Mouse (Mus musculus): Measurements from ENCODE around the gene Hltf.
"Not testable (repeated sequence)": the region's sequence is repeated elsewhere in the genome, so short reads cannot be mapped to it uniquely, and the experiment has no call there.

The Hltf gene

GRCm38 (mm10) chr3:20104318-20104717 is 46.7 kb downstream of the Hltf start:
- in situ Hi-C loops (cut with MboI; ENCODE audit: low sequenced_read_pairs), result no loop called here

- in situ Hi-C loops (cut with MboI; ENCODE audit: low sequenced_read_pairs), result no loop called here
Observed at GRCm38 (mm10) chr3:20104776-20105175, 47.2 kb downstream of the Hltf start.

DNA sequence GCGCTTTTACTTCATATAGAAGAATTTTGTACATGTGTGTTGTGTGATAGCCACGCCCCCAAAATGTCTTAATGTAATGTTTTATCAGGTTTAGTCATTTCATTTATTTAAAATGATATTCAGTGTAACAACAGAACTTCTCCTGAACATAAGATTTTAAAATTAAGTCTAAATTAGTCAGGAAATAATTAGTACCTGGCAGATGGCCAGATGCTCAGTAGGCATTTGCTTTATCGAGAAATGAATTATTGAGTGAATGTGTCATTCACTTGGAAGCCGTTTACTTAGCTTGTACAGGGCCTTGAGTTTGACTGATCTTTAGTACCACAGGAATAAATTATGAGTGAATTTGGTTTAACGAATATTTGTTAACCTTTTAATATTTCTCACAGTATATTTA is 51.3 kb downstream of the Hltf start:
- in situ Hi-C loops (cut with MboI; ENCODE audit: low sequenced_read_pairs), result no loop called here

DNA sequence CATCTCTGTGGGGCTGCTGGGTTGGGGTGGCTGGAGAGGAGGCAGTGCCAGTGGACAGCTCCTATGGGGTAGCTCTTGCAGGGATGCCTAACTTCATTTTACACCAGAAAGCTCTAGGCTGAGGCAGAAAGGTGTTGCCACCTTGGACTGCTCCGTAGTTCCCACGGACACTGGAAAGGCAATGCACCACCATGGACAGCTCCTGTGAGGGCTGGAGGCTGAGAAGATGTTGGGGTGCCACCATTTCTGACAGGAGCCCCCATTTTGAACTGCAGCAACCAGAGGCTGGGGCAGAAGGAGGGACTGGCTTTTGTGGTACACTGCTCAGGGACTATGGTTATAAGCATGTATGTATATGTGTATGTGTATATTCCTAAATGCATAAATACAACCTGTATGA is 54.3 kb downstream of the Hltf start:
- in situ Hi-C loops (cut with MboI; ENCODE audit: low sequenced_read_pairs), result no loop called here

GRCm38 (mm10) chr3:20119044-20119591 is 61.5 kb downstream of the Hltf start:
- in situ Hi-C loops (cut with MboI; ENCODE audit: low sequenced_read_pairs), result no loop called here

GRCm38 (mm10) chr3:20119686-20120244 is 62.2 kb downstream of the Hltf start:
- in situ Hi-C loops (cut with MboI; ENCODE audit: low sequenced_read_pairs), result no loop called here

DNA sequence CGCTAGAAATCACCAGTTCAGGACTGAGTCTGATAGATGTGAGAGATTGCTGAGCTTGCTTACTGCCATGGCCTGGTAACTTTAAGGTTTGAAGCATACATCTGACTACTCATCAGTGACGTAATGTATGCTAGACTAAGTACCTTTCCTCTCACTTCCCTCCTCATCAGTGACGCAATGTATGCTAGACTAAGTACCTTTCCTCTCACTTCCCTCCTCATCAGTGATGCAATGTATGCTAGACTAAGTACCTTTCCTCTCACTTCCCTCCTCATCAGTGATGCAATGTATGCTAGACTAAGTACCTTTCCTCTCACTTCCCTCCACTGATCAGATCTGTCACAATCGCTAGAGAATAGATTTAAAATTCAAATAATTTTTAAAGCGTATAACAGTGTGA is 64.0 kb downstream of the Hltf start:
- in situ Hi-C loops (cut with MboI; ENCODE audit: low sequenced_read_pairs), result not testable (repeated sequence)

DNA sequence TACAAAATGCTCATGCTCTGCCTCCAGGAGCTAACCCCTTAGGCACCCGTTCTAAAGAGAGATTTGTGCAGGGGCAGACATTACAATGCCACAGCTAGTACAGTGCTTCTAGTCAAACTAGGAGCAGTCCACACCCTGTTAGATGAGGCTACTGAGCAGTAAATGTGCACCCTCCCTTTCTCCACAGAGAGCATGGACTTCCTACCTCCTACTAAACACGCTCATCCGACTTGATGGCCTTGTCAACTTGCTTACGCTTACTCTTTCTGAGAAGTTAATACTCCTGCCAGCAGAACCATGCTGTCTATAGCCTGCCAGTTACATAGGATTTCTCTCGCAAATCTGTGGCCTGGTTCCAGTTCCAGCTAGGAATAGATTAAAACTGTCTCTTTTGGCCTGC is 68.0 kb downstream of the Hltf start:
- in situ Hi-C loops (cut with MboI; ENCODE audit: low sequenced_read_pairs), result no loop called here

GRCm38 (mm10) chr3:20127047-20127595 is 69.5 kb downstream of the Hltf start:
- in situ Hi-C loops (cut with MboI; ENCODE audit: low sequenced_read_pairs), result no loop called here

DNA sequence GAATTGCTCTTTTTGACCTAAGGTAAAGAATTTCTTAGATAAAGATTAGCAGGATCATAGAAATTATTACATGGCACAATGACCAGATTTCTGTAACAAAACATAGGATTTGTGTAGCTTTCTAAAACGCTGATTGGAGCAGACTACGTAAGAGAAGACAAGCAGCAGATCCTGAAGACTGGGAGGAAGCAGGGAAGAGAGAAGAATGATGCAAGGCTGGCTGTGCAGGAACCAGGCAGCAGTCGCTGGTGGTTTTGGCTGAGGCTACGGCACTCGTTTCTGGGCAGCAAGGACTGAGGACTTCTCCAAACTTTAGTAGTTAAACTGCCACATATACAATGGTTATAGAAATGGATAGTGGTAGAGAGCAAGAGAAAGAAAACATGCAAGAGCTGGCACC is 71.9 kb downstream of the Hltf start:
- in situ Hi-C loops (cut with MboI; ENCODE audit: low sequenced_read_pairs), result no loop called here

DNA sequence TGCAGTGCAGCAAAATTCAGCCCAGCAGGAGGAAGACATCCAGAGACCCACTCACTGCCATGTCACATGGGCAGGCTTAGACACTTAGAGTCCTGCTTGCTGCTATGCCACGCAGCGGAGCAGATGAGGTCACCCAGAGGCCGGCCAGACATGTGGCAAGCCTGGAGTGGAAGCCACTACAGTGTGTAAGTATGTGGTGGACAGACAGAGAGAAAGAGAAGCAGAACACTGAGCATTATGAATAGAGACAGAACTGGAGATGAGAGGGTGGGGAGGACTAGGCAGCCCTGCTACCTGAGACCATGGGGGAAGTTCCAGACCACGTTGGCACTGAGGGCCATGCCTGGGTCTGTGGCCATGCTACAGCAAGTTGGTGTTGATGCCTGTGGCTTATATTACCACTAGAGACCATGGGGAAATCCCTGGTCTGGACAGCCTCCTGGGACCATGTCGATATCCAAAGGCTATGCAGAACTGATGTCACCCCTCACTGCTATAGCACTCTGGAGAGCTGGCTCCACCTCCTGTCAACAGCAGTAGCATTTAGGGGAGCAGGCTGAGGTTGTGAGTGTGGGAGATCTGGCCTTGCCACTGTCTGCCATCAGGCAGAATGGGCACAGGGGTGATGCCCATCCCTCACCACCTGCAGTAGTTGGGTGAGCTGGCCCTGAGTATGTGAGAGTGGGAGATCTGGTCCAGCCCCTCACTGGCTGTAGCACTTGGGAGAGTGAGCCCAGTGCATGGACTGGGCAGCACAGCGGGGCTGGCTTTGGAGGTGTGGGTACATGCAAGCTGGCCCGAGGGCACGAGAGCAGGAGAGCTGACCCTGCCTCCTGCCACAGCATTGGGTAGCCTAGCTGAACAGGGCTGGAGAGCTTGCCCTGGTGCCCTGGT is 73.1 kb downstream of the Hltf start:
- in situ Hi-C loops (cut with MboI; ENCODE audit: low sequenced_read_pairs), result no loop called here

DNA sequence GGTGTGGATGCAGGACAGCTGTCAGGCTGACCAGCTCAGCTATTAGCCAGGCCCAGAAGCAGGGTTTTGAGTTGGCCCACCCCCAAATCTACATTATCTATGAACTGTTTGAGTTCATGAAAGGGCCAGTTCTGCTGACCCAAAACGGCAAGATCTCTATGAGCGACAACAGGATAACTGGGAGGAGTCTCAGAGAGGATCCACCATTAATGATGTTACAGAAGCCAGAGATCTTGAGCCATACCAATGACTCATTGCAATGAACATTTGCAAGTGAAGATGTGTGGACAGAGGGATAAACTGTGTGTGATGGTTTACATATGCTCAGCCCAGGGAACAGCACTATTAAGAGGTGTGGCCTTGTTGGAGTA is 73.7 kb downstream of the Hltf start:
- in situ Hi-C loops (cut with MboI; ENCODE audit: low sequenced_read_pairs), result no loop called here

DNA sequence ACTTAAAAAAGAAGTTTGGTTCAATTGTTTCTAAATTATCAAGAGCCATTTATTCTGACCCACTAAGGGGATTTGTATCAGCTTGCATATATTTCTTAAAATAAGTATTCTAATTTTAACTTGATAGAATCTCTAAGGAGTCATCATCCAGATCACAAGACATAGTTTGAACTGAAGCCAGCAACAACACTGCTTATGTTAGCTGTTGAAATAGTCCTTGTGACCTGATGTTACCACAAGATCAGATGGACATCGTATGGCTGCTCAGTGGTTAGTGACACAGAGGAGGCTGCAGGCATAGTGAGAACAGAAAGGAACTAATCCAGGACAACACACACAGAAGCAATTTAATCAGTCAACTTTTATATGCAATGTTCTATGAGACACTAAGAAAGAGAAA is 75.1 kb downstream of the Hltf start:
- in situ Hi-C loops (cut with MboI; ENCODE audit: low sequenced_read_pairs), result no loop called here

DNA sequence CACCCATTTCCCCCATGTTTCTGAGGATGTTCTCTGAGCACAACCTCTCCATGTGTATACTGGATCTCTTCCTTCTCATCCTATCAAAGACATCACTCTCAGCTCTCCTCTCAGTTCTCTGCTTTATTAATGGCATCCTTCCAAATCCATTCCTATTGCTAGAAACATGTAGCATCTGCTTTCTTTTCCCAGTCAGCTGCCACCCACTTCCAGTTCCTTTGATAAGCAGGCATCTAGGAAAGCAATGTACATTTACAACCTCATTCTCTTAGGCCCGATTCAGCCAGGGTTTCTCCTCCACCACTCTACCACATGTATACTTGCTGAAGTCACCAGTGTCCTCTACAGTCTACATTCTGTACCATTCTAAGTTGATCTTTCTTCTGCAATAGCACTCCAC is 76.1 kb downstream of the Hltf start:
- in situ Hi-C loops (cut with MboI; ENCODE audit: low sequenced_read_pairs), result no loop called here

GRCm38 (mm10) chr3:20134545-20134944 is 76.9 kb downstream of the Hltf start:
- in situ Hi-C loops (cut with MboI; ENCODE audit: low sequenced_read_pairs), result no loop called here

GRCm38 (mm10) chr3:20136868-20137581 is 79.4 kb downstream of the Hltf start:
- in situ Hi-C loops (cut with MboI; ENCODE audit: low sequenced_read_pairs), result no loop called here

DNA sequence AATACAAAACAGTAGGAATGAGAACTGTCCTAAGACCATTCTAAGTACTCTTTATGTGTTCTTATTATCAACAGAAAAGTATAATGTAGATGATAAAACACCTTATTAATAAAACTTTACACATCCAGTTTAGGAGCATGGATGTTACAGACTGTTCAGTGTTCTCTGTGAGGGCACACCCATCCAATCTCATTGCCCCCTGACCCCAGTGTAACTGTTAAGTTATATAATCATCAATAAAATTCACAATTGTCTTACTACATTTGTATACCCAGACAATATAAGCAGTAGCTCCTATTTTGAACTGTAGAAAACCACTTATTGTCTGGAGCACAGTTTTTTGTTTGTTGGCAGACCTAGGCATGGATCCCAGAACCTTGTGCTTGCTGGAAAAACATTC is 83.6 kb downstream of the Hltf start:
- in situ Hi-C loops (cut with MboI; ENCODE audit: low sequenced_read_pairs), result no loop called here

DNA sequence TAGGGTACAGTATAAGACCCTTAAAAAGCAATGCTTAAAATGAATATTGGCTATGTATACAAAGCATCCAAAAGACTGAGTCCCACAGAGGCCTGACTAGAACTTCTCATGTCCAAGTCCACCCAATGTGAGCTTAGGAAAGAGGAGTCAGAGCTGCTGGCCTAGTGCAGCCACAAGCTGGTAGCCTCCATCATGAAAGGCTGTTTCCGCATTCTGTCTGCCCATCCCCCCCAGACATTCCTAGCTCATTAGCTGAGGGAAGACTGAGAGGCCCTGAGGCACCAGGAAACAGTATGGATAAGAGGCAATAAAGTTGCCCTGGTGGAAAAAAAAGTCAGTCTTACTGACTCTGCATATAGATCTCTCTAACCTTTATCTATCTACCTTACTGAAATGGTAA is 84.1 kb downstream of the Hltf start:
- in situ Hi-C loops (cut with MboI; ENCODE audit: low sequenced_read_pairs), result no loop called here

- in situ Hi-C loops (cut with MboI; ENCODE audit: low sequenced_read_pairs), result no loop called here
Observed at GRCm38 (mm10) chr3:20142101-20142500, 84.5 kb downstream of the Hltf start.

GRCm38 (mm10) chr3:20142576-20142975 is 85.0 kb downstream of the Hltf start:
- in situ Hi-C loops (cut with MboI; ENCODE audit: low sequenced_read_pairs), result no loop called here

- in situ Hi-C loops (cut with MboI; ENCODE audit: low sequenced_read_pairs), result no loop called here
Observed at GRCm38 (mm10) chr3:20143726-20144125, 86.1 kb downstream of the Hltf start.

Measured in CH12F3 (cell line).